Mouse (Mus musculus): ENCODE data around the gene Cwc27. TPM values are rescaled to one million over a fixed set of nuclear protein-coding genes. Genes with fewer than 3 reads are reported as not detected.
A peak's percentile ranks its signal among the peaks of the same experiment; 100 is the strongest.

Cwc27 gene
- polyA plus RNA-seq, 1 experiment from 2014 or later = 24.2 TPM

GRCm38 (mm10) chr13:104623130-104623891 lies 193.6 kb downstream of the Cwc27 start:
- H3K27ac ChIP-seq (ENCODE audit: low read depth, low read length) = no peak overlapping the region
- WGBS = 83% methylated on average over 12 of the region's 12 CpGs
- H3K9me3 ChIP-seq (ENCODE audit: control insufficient read depth, low read length) = no peaks in the 10 kb centered on the region
- H3K4me1 ChIP-seq (ENCODE audit: control insufficient read depth, insufficient read depth, low read depth, low read length) = no peaks in the 10 kb centered on the region
- H3K4me2 ChIP-seq (ENCODE audit: low read length) = no peak overlapping the region
- H3K9ac ChIP-seq (ENCODE audit: low read depth, low read length) = no peak overlapping the region
- no peaks in the 10 kb centered on the region for H3K27me3 ChIP-seq (replicated peaks; ENCODE audit: control insufficient read depth, insufficient read depth, low read length)
- H3K4me3 ChIP-seq (ENCODE audit: low read length) = no peak overlapping the region
- ATAC-seq = no peak; the same call in 1 of the 2 replicates
- H3K36me3 ChIP-seq (ENCODE audit: control insufficient read depth, insufficient read depth, low read length) = no peaks in the 10 kb centered on the region

- H3K4me1 ChIP-seq (ENCODE audit: control insufficient read depth, insufficient read depth, low read depth, low read length) = no peaks in the 10 kb centered on the region
- WGBS = 87% methylated on average over 6 of the region's 6 CpGs
These were observed 194.7 kb downstream of the Cwc27 start for GRCm38 (mm10) chr13:104622102-104622743.

GRCm38 (mm10) chr13:104620423-104620822 lies 196.5 kb downstream of the Cwc27 start:
- Histone ChIP-seq H3K9ac (ENCODE audit: low read depth, low read length) (no peak overlapping the region), H3K9me3 (ENCODE audit: control insufficient read depth, low read length) (no peaks in the 10 kb centered on the region), H3K27ac (ENCODE audit: low read depth, low read length) (no peak overlapping the region), H3K36me3 (ENCODE audit: control insufficient read depth, insufficient read depth, low read length) (no peaks in the 10 kb centered on the region), H3K4me3 (ENCODE audit: low read length) (no peak overlapping the region), H3K4me2 (ENCODE audit: low read length) (no peak overlapping the region), H3K27me3 (replicated peaks; ENCODE audit: control insufficient read depth, insufficient read depth, low read length) (no peaks in the 10 kb centered on the region), H3K4me1 (ENCODE audit: control insufficient read depth, insufficient read depth, low read depth, low read length) (no peaks in the 10 kb centered on the region; the same call in 1 of the 2 replicates)
- 75% methylated on average over 2 of the region's 2 CpGs for WGBS
- ATAC-seq = no peak

More at GRCm38 (mm10) chr13:104622102-104622743, 194.7 kb downstream of the Cwc27 start:
- H3K36me3 ChIP-seq (ENCODE audit: control insufficient read depth, insufficient read depth, low read length) = no peaks in the 10 kb centered on the region
- no peak overlapping the region for H3K4me3 ChIP-seq (ENCODE audit: low read length)
- H3K9me3 ChIP-seq (ENCODE audit: control insufficient read depth, low read length) = no peaks in the 10 kb centered on the region
- ATAC-seq = no peak
- no peaks in the 10 kb centered on the region for H3K27me3 ChIP-seq (replicated peaks; ENCODE audit: control insufficient read depth, insufficient read depth, low read length)
- H3K9ac ChIP-seq (ENCODE audit: low read depth, low read length) = no peak overlapping the region
- H3K27ac ChIP-seq (ENCODE audit: low read depth, low read length) = no peak overlapping the region
- no peak overlapping the region for H3K4me2 ChIP-seq (ENCODE audit: low read length)

GRCm38 (mm10) chr13:104619503-104620288 lies 197.2 kb downstream of the Cwc27 start:
- no peaks in the 10 kb centered on the region for H3K27me3 ChIP-seq (replicated peaks; ENCODE audit: control insufficient read depth, insufficient read depth, low read length)
- H3K36me3 ChIP-seq (ENCODE audit: control insufficient read depth, insufficient read depth, low read length) = no peaks in the 10 kb centered on the region
- H3K4me1 ChIP-seq (ENCODE audit: control insufficient read depth, insufficient read depth, low read depth, low read length) = no peaks in the 10 kb centered on the region; the same call in 1 of the 2 replicates
- ATAC-seq = no peak
- no peak overlapping the region for H3K4me3 ChIP-seq (ENCODE audit: low read length)
- H3K9me3 ChIP-seq (ENCODE audit: control insufficient read depth, low read length) = no peaks in the 10 kb centered on the region
- WGBS = 88% methylated on average over 7 of the region's 7 CpGs
- H3K4me2 ChIP-seq (ENCODE audit: low read length) = no peak overlapping the region
- no peak overlapping the region for H3K9ac ChIP-seq (ENCODE audit: low read depth, low read length)
- H3K27ac ChIP-seq (ENCODE audit: low read depth, low read length) = no peak overlapping the region

GRCm38 (mm10) chr13:104617201-104617600 lies 199.7 kb downstream of the Cwc27 start:
- H3K9me3 ChIP-seq (ENCODE audit: control insufficient read depth, low read length) = no peaks in the 10 kb centered on the region
- H3K4me1 ChIP-seq (ENCODE audit: control insufficient read depth, insufficient read depth, low read depth, low read length) = no peaks in the 10 kb centered on the region; the same call in 1 of the 2 replicates
- no peak overlapping the region for H3K27ac ChIP-seq (ENCODE audit: low read depth, low read length)
- WGBS = 91% methylated on average over 4 of the region's 4 CpGs
- no peak overlapping the region for H3K9ac ChIP-seq (ENCODE audit: low read depth, low read length)
- H3K4me2 ChIP-seq (ENCODE audit: low read length) = no peak overlapping the region
- no peak for ATAC-seq
- no peaks in the 10 kb centered on the region for H3K36me3 ChIP-seq (ENCODE audit: control insufficient read depth, insufficient read depth, low read length)
- no peak overlapping the region for H3K4me3 ChIP-seq (ENCODE audit: low read length)
- H3K27me3 ChIP-seq (replicated peaks; ENCODE audit: control insufficient read depth, insufficient read depth, low read length) = no peaks in the 10 kb centered on the region

- H3K36me3 ChIP-seq (ENCODE audit: control insufficient read depth, insufficient read depth, low read length) = no peaks in the 10 kb centered on the region
- H3K9ac ChIP-seq (ENCODE audit: low read depth, low read length) = no peak overlapping the region
- H3K9me3 ChIP-seq (ENCODE audit: control insufficient read depth, low read length) = no peaks in the 10 kb centered on the region
- peak; percentile 54 for ATAC-seq
- no peaks in the 10 kb centered on the region for H3K27me3 ChIP-seq (replicated peaks; ENCODE audit: control insufficient read depth, insufficient read depth, low read length)
- no peak overlapping the region for H3K4me2 ChIP-seq (ENCODE audit: low read length)
- no peaks in the 10 kb centered on the region; the same call in 1 of the 2 replicates for H3K4me1 ChIP-seq (ENCODE audit: control insufficient read depth, insufficient read depth, low read depth, low read length)
- H3K27ac ChIP-seq (ENCODE audit: low read depth, low read length) = no peak overlapping the region
- no peak overlapping the region for H3K4me3 ChIP-seq (ENCODE audit: low read length)
- 50% methylated on average over 18 of the region's 18 CpGs for whole genome bisulfite sequencing
These were observed 200.7 kb downstream of the Cwc27 start for GRCm38 (mm10) chr13:104615999-104616810.

- Histone ChIP-seq H3K27me3 (replicated peaks; ENCODE audit: control insufficient read depth, insufficient read depth, low read length) (no peaks in the 10 kb centered on the region), H3K4me1 (ENCODE audit: control insufficient read depth, insufficient read depth, low read depth, low read length) (no peaks in the 10 kb centered on the region; the same call in 1 of the 2 replicates), H3K9ac (ENCODE audit: low read depth, low read length) (no peak overlapping the region), H3K9me3 (ENCODE audit: control insufficient read depth, low read length) (no peaks in the 10 kb centered on the region), H3K4me2 (ENCODE audit: low read length) (no peak overlapping the region), H3K4me3 (ENCODE audit: low read length) (no peak overlapping the region), H3K36me3 (ENCODE audit: control insufficient read depth, insufficient read depth, low read length) (no peaks in the 10 kb centered on the region), H3K27ac (ENCODE audit: low read depth, low read length) (no peak overlapping the region)
- WGBS = 95% methylated on average over 7 of the region's 7 CpGs
- ATAC-seq = no peak
These were observed 201.8 kb downstream of the Cwc27 start for GRCm38 (mm10) chr13:104615111-104615510.

- Histone ChIP-seq H3K4me3 (ENCODE audit: low read length) (no peak overlapping the region), H3K27ac (ENCODE audit: low read depth, low read length) (no peak overlapping the region), H3K36me3 (ENCODE audit: control insufficient read depth, insufficient read depth, low read length) (no peaks in the 10 kb centered on the region), H3K27me3 (replicated peaks; ENCODE audit: control insufficient read depth, insufficient read depth, low read length) (no peaks in the 10 kb centered on the region), H3K4me1 (ENCODE audit: control insufficient read depth, insufficient read depth, low read depth, low read length) (no peaks in the 10 kb centered on the region; the same call in 1 of the 2 replicates), H3K9me3 (ENCODE audit: control insufficient read depth, low read length) (no peaks in the 10 kb centered on the region), H3K9ac (ENCODE audit: low read depth, low read length) (no peak overlapping the region), H3K4me2 (ENCODE audit: low read length) (no peak overlapping the region)
- 97% methylated on average over 4 of the region's 4 CpGs for WGBS
- ATAC-seq = no peak
These were observed 205.6 kb downstream of the Cwc27 start for GRCm38 (mm10) chr13:104611296-104611695.

Measured in hindbrain, embryonic 16.5 days (tissue).